Comparison of ENCODE assay signal across 14 mouse cellular contexts in genomic region chr12:99256997-99257396, GRCm38 (mm10).
DNase-seq lines count a peak whose midpoint lies in the region; ATAC-seq lines count a peak whose summit lies in the region.
"Had no signal": no experiment of that assay in that cellular context is flagged by ENCODE, and none has a peak within 500 bp of the region (broad histone marks: within the 10 kb centered on the region; RNA-seq: fewer than 3 reads in every experiment).

No protein-coding gene starts in this region.

- no peaks in the 10 kb centered on the region for H3K27me3 ChIP-seq in heart, embryonic 13.5 days (replicated peaks)
- no peaks in the 10 kb centered on the region for H3K27me3 ChIP-seq in liver, embryonic 16.5 days (ENCODE audit: control insufficient read depth, insufficient read depth, low read depth, low read length)
- H3K27me3 ChIP-seq: forebrain, embryonic 15.5 days; neural tube, embryonic 12.5 days had no signal

- DNase-seq in heart, postnatal 25 days (ENCODE audit: low spot score), result no peak
- no peak for DNase-seq in liver
- peak; percentile 25 for DNase-seq in adrenal gland, postnatal 25 days
- DNase-seq in kidney, postnatal 36 days, result no peak
- DNase-seq: cerebellum, adult 18-20 months; layer of hippocampus, adult 9-11 months; lung, adult 2 months; thymus, postnatal 25 days had no signal

- ATAC-seq in heart, embryonic 13.5 days (ENCODE audit: extremely low read depth, insufficient number of reproducible peaks, low FRiP score, low TSS enrichment), result no peak
- peak; percentile 83 for ATAC-seq in liver, embryonic 16.5 days (ENCODE audit: low read depth)
- peak; percentile 56 for ATAC-seq in granulocyte monocyte progenitor cell, adult 5-6 weeks (replicated peaks; ENCODE audit: poor library complexity, severe bottlenecking)
- ATAC-seq: forebrain, embryonic 15.5 days had no signal

- H3K4me1 ChIP-seq in heart, embryonic 13.5 days, result peaks cover 62% of the 10 kb centered on the region
- H3K4me1 ChIP-seq in liver, embryonic 16.5 days (ENCODE audit: control insufficient read depth, low read depth, low read length), result peaks cover 7% of the 10 kb centered on the region

- no peaks in the 10 kb centered on the region for H3K9me3 ChIP-seq in heart, embryonic 13.5 days
- H3K9me3 ChIP-seq in liver, embryonic 16.5 days (replicated peaks; ENCODE audit: control insufficient read depth, low read length), result no peaks in the 10 kb centered on the region
- H3K9me3 ChIP-seq: embryonic facial prominence, embryonic 10.5 days; forebrain, embryonic 15.5 days; neural tube, embryonic 12.5 days had no signal

- H3K4me3 ChIP-seq in heart, embryonic 13.5 days, result 0 out of 2 replicates have a peak overlapping the region, but pooled peaks have one; percentile 9
- H3K4me3 ChIP-seq in liver, embryonic 16.5 days (ENCODE audit: low read depth, low read length), result no peak overlapping the region
- H3K4me3 ChIP-seq: embryonic facial prominence, embryonic 10.5 days; forebrain, embryonic 15.5 days; neural tube, embryonic 12.5 days had no signal

- H3K27ac ChIP-seq in heart, embryonic 13.5 days (replicated peaks), result peak overlapping the region; percentile 86
- no peak overlapping the region for H3K27ac ChIP-seq in liver, embryonic 16.5 days (ENCODE audit: low read length)
- H3K27ac ChIP-seq: embryonic facial prominence, embryonic 10.5 days; neural tube, embryonic 12.5 days had no signal

- no peaks in the 10 kb centered on the region for H3K36me3 ChIP-seq in heart, embryonic 13.5 days
- no peaks in the 10 kb centered on the region for H3K36me3 ChIP-seq in liver, embryonic 16.5 days (ENCODE audit: control insufficient read depth, insufficient read depth)
- H3K36me3 ChIP-seq: forebrain, embryonic 15.5 days; neural tube, embryonic 12.5 days had no signal

- no peak overlapping the region for H3K9ac ChIP-seq in heart, embryonic 13.5 days
- H3K9ac ChIP-seq in liver, embryonic 16.5 days (ENCODE audit: low read depth, low read length), result no peak overlapping the region
- H3K9ac ChIP-seq: forebrain, embryonic 15.5 days; neural tube, embryonic 12.5 days had no signal

- WGBS in heart, embryonic 13.5 days, result 45% methylated on average over 8 of the region's 8 CpGs
- 45% methylated on average over 8 of the region's 8 CpGs for WGBS in liver, embryonic 16.5 days (ENCODE audit: insufficient replicate concordance)

- intact Hi-C loops in heart, postnatal 25 days (cut with DNase I), result no loop called here

- H3K4me2 ChIP-seq in heart, embryonic 13.5 days, result peak overlapping the region; percentile 57
- no peak overlapping the region for H3K4me2 ChIP-seq in liver, embryonic 16.5 days (ENCODE audit: low read depth, low read length)
- H3K4me2 ChIP-seq: forebrain, embryonic 15.5 days; neural tube, embryonic 12.5 days had no signal
